Mouse (Mus musculus): ENCODE results near the gene Ttll5.

DNA sequence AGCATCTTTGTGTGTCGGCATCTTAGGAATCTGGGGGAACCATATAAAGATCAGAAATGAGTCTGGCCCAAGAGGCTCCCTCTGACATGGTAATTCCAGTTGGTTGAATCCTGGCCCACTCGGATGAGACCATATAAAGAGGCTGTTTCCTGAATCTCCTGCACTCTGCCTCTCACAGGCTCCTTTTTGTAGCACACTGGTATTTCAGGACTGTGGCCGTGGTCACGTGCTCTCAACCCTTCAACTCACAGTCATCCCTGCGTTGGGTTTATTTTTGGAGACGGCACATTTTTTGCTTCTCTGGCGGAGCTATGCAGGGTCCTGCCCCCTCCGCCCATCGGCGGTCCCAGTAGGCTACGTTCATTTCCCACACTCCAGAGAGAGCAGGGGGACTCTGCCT, 279.8 kb downstream of the Ttll5 start:
- TF ChIP-seq GATA1 (IDR thresholded peaks at IDR 0.05; ENCODE audit: borderline replicate concordance, low read length), result no peak
- TF ChIP-seq FLI1 (IDR thresholded peaks at IDR 0.05; ENCODE audit: low read length), result no peak
